Mouse (Mus musculus): ENCODE measurements around the gene AU015836.
"Not testable (repeated sequence)": the region's sequence is repeated elsewhere in the genome, so short reads cannot be mapped to it uniquely, and the experiment has no call there.

The AU015836 gene

GRCm38 (mm10) chrX:93968444-93968843 is at the start of gene AU015836:
Gene AU015836 (plus strand): TSS chrX:93968659.
- DNase-seq (ENCODE audit: low spot score in 2 of 2): no peak

- no peak for DNase-seq (ENCODE audit: low spot score in 2 of 2)
These were observed 49.4 kb upstream of the AU015836 start for GRCm38 (mm10) chrX:93919017-93919416.

- no peak for DNase-seq (ENCODE audit: low spot score in 2 of 2)
These were observed 40.1 kb upstream of the AU015836 start for GRCm38 (mm10) chrX:93928379-93928778.

- no peak for DNase-seq (ENCODE audit: low spot score in 2 of 2)
These were observed 39.7 kb upstream of the AU015836 start for GRCm38 (mm10) chrX:93928794-93929193.

- DNase-seq (ENCODE audit: low spot score in 2 of 2): no peak
These were observed 36.8 kb upstream of the AU015836 start for GRCm38 (mm10) chrX:93931694-93932093.

GRCm38 (mm10) chrX:93956727-93957126 is 11.7 kb upstream of the AU015836 start:
- DNase-seq (ENCODE audit: low spot score in 2 of 2): peak; percentile 0 to 4

- no peak for DNase-seq (ENCODE audit: low spot score in 2 of 2)
These were observed 10.0 kb upstream of the AU015836 start for GRCm38 (mm10) chrX:93958502-93958901.

GRCm38 (mm10) chrX:93980341-93980740 is 11.9 kb downstream of the AU015836 start:
- no peak for DNase-seq (ENCODE audit: low spot score in 2 of 2)

GRCm38 (mm10) chrX:93982193-93982592 is 13.7 kb downstream of the AU015836 start:
- no peak for DNase-seq (ENCODE audit: low spot score in 2 of 2)

GRCm38 (mm10) chrX:93985096-93985495 is 16.6 kb downstream of the AU015836 start:
- DNase-seq (ENCODE audit: low spot score in 2 of 2): not testable (repeated sequence)

- no peak for DNase-seq (ENCODE audit: low spot score in 2 of 2)
These were observed 38.5 kb downstream of the AU015836 start for GRCm38 (mm10) chrX:94006991-94007390.

- DNase-seq (ENCODE audit: low spot score in 2 of 2): no peak
These were observed 41.0 kb downstream of the AU015836 start for GRCm38 (mm10) chrX:94009442-94009841.

GRCm38 (mm10) chrX:94011656-94012173 is 43.3 kb downstream of the AU015836 start:
- DNase-seq (ENCODE audit: low spot score in 2 of 2): peak in 1 of 2 experiments; percentile 18

- DNase-seq (ENCODE audit: low spot score in 2 of 2): peak in 1 of 2 experiments; percentile 12
These were observed 44.2 kb downstream of the AU015836 start for GRCm38 (mm10) chrX:94012479-94013167.

- no peak for DNase-seq (ENCODE audit: low spot score in 2 of 2)
These were observed 48.4 kb downstream of the AU015836 start for GRCm38 (mm10) chrX:94016891-94017290.

GRCm38 (mm10) chrX:94022264-94022874 is 53.9 kb downstream of the AU015836 start:
- DNase-seq (ENCODE audit: low spot score in 2 of 2): no peak
